Mouse (Mus musculus): ENCODE measurements around the gene Olfr1462. TPM values are rescaled to one million over a fixed set of nuclear protein-coding genes. Genes with fewer than 3 reads are reported as not detected.

Gene Olfr1462
- total RNA-seq (2023) = not detected

DNA sequence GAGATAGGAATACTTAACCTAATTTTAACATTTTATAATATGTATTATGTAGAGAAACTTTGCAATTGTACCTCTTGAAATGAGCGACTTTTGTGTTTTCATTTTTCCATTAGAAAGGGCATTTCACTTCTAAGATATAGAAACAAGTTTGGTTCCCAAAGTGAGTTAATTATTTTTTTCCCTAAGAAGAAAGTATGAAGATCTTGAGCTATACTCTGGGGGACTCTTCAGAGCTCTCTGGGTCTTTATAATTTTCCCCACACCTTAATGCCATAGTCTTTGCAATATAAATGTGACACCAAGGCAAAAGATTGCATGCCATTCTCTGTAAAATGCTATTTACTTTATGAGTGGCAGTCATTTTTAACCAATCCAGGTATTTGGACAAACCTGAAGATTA, at the start of gene Olfr1462:
Olfr1462 (plus strand) TSS at position 301 of the 400 bp plus-strand sequence.

DNA sequence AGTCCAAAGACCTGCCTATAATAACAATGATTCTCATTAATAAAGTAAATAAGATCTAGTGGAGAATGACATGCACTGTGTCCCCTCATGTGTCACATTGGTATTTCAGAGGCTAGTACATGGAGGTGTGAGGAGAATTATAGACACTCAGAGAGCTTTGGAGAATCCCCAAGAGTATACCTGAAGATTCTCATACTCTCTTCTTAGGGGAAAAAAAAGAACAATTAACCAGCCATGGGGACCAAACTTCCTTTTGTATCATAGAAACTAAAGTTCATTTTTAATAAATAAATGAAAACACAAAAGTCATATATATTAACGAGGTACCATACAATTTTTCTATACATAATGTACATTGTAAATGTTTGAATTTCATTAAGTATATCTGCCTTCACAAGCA, 36.1 kb upstream of the Olfr1462 start, which contains the start of gene Olfr1459:
Olfr1459 (minus strand) TSS at position 101 of the 400 bp plus-strand sequence.

DNA sequence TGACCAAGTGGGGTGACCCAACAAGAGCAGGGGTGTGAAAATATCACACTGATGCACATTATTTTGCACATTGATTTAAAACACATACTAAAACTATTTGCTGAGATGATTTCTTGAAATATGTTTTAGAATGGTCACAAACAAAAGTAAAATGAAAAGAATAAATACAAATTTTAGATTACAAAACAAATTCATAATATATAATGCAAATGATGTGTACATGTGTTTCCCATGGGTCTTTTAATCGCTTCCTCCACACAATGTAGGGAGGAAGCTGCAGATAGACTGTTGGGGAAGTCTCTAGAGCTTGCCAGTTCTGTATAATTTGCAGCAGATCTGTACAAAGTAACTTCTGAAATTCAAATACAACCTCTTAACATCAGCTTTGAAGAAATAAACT, 22.8 kb upstream of the Olfr1462 start, which contains the start of gene Olfr1461:
Olfr1461 (plus strand) TSS at position 301 of the 400 bp plus-strand sequence.

DNA sequence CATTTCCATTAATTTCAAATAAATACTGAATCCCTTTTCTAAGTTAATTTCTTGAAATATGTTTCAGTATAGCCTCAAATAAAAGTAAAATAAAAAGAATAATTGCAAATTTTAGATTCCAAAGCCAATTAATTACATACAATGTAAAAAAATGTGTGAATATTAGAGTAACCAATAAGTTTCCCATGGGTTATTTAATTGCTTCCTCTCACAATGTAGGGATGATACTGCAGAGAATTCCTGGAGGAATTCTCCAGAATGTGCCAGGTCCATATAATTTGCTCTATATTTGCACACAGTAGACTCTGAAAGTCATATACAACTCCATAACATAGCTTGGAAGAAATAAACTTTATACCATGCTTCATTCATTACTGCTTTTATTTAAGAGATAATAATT, 45.5 kb downstream of the Olfr1462 start, which contains the start of gene Olfr1463:
Olfr1463 (plus strand) TSS at position 301 of the 400 bp plus-strand sequence.

Other genes with a start within 250 kb of the Olfr1462 start
- not detected for gene Olfr1450, start 235.5 kb upstream of the Olfr1462 start, total RNA-seq (2023)
- gene Olfr1451, start 190.7 kb upstream of the Olfr1462 start, total RNA-seq (2023) = not detected
- not detected for gene Olfr1453, start 157.4 kb upstream of the Olfr1462 start, total RNA-seq (2023)
- gene Olfr1454, start 125.1 kb upstream of the Olfr1462 start, total RNA-seq (2023) = not detected
- not detected for gene Olfr1457, start 87.8 kb upstream of the Olfr1462 start, total RNA-seq (2023)
- not detected for gene Olfr1458, start 79.0 kb upstream of the Olfr1462 start, total RNA-seq (2023)
- gene Olfr1459, start 36.2 kb upstream of the Olfr1462 start, total RNA-seq (2023) = under 1 TPM; 0.11 to 0.13 TPM
- gene Olfr1461, start 22.7 kb upstream of the Olfr1462 start, total RNA-seq (2023) = not detected
- not detected for gene Olfr1463, start 45.6 kb downstream of the Olfr1462 start, total RNA-seq (2023)
- not detected for gene Olfr1465, start 129.8 kb downstream of the Olfr1462 start, total RNA-seq (2023)
- not detected for gene Olfr1466, start 153.1 kb downstream of the Olfr1462 start, total RNA-seq (2023)
- not detected for gene Olfr1467, start 176.5 kb downstream of the Olfr1462 start, total RNA-seq (2023)
- not detected for gene Olfr1469, start 222.1 kb downstream of the Olfr1462 start, total RNA-seq (2023)